In genomic region chr16:31466106-31466505, GRCm38 (mm10) we compare ENCODE assay signal across 16 mouse cellular contexts. TPM values are rescaled to one million over a fixed set of nuclear protein-coding genes. Genes with fewer than 3 reads are reported as not detected.
DNase-seq lines count a peak whose midpoint lies in the region; ATAC-seq lines count a peak whose summit lies in the region.
"Had no signal": no experiment of that assay in that cellular context is flagged by ENCODE, and none has a peak within 500 bp of the region (broad histone marks: within the 10 kb centered on the region; RNA-seq: fewer than 3 reads in every experiment).

No protein-coding gene starts in this region.

- ATAC-seq in frontal cortex, adult (ENCODE audit: low TSS enrichment), result peak; percentile 28; the same call in 1 of the 2 replicates
- 0 out of 2 replicates have a peak, but pooled peaks have one; percentile 23 for ATAC-seq in heart, embryonic 16.5 days (replicated peaks; ENCODE audit: extremely low read depth, insufficient read depth, low FRiP score)
- ATAC-seq in megakaryocyte-erythroid progenitor cell, adult 5-6 weeks (replicated peaks; ENCODE audit: low FRiP score, low TSS enrichment, poor library complexity, severe bottlenecking), result no peak
- ATAC-seq: activated CD4-positive, CD25-positive, alpha-beta regulatory T cell, adult 4 months; CD4-positive, CD25-positive, alpha-beta regulatory T cell, adult 4 months had no signal

- H3K4me2 ChIP-seq in heart, embryonic 16.5 days (ENCODE audit: low read depth, low read length), result no peak overlapping the region

- H3K4me1 ChIP-seq in heart, embryonic 16.5 days (ENCODE audit: control insufficient read depth, insufficient read depth, low read length), result no peaks in the 10 kb centered on the region
- H3K4me1 ChIP-seq in brown adipose tissue, adult 24 weeks (ENCODE audit: control insufficient read depth, insufficient read depth, insufficient read length, low read length), result no peaks in the 10 kb centered on the region; the same call in 1 of the 2 replicates

- H3K27me3 ChIP-seq in heart, embryonic 16.5 days (ENCODE audit: control insufficient read depth, insufficient read depth, low read length), result peaks cover 3% of the 10 kb centered on the region; the same call in 1 of the 2 replicates
- H3K27me3 ChIP-seq: CH12.LX, Patski had no signal

- no peaks in the 10 kb centered on the region for H3K9me3 ChIP-seq in heart, embryonic 16.5 days (replicated peaks; ENCODE audit: control insufficient read depth, low read length)

- H3K9ac ChIP-seq in heart, embryonic 16.5 days (ENCODE audit: low read length), result no peak overlapping the region

- no peak overlapping the region for H3K27ac ChIP-seq in heart, embryonic 16.5 days (ENCODE audit: low read length)
- peak overlapping the region; percentile 41 for H3K27ac ChIP-seq in brown adipose tissue, adult 24 weeks (replicated peaks; ENCODE audit: low read depth, low read length)

- DNase-seq in frontal cortex, postnatal 14 days (ENCODE audit: low spot score in 2 of 2), result no peak
- DNase-seq in heart, adult 8-10 months (ENCODE audit: low spot score), result no peak
- DNase-seq in brain, adult 2 months (ENCODE audit: low read depth, low spot score), result peak; percentile 51
- DNase-seq in thymus, postnatal 36 days, result no peak
- DNase-seq: cerebellum, adult 11 months; cerebellum, adult 11-12 months; cerebellum, adult 2 months had no signal

- H3K36me3 ChIP-seq in heart, embryonic 16.5 days (ENCODE audit: control insufficient read depth, insufficient read depth), result no peaks in the 10 kb centered on the region
- H3K36me3 ChIP-seq: G1E had no signal

- WGBS in heart, embryonic 16.5 days, result 77% methylated on average over 5 of the region's 5 CpGs

- H3K4me3 ChIP-seq in heart, embryonic 16.5 days (ENCODE audit: low read length), result no peak overlapping the region
- no peak overlapping the region for H3K4me3 ChIP-seq in brown adipose tissue, adult 24 weeks (ENCODE audit: insufficient read depth, low read depth, low read length)

RNA-seq across cellular contexts. Expression of gene Bdh1, which starts 44.0 kb away (rescaled TPM):
- 11.8 and 17.0 TPM in 2 replicates for polyA plus RNA-seq in heart, embryonic 16.5 days (2015; fragmentation: Nextera tagmentation; extraction: Ambion mirVana)
- total RNA-seq in heart, adult 8-10 months (2022), result 100 to 1,000 TPM; 234 to 417 (median 264) TPM
- not detected in 2 replicates for polyA plus RNA-seq in brown adipose tissue, adult 24 weeks (2012; ENCODE audit: insufficient read depth, insufficient read length, missing spikeins)
- total RNA-seq in megakaryocyte-erythroid progenitor cell, adult 5-6 weeks (2014; fragmentation: Nextera tagmentation), result 11.0 and 16.7 TPM in 2 replicates
- 23.5 and 47.3 TPM in 2 replicates for total RNA-seq in megakaryocyte-erythroid progenitor cell, adult 5-6 weeks (2017)
- polyA plus RNA-seq: G1E had no signal

Comparison
In these comparisons a context has a peak if more than half of its experiments do, and no peak if none do; other contexts are left out.
1. RNA of gene Bdh1, which starts 44.0 kb away (total RNA-seq): 234 to 417 TPM in heart, adult 8-10 months; 11.0 to 47.3 TPM in megakaryocyte-erythroid progenitor cell, adult 5-6 weeks; every median in the first group is over 4 times any median in the second.